8 mouse cellular contexts compared by ENCODE assay signal in the genomic region with DNA sequence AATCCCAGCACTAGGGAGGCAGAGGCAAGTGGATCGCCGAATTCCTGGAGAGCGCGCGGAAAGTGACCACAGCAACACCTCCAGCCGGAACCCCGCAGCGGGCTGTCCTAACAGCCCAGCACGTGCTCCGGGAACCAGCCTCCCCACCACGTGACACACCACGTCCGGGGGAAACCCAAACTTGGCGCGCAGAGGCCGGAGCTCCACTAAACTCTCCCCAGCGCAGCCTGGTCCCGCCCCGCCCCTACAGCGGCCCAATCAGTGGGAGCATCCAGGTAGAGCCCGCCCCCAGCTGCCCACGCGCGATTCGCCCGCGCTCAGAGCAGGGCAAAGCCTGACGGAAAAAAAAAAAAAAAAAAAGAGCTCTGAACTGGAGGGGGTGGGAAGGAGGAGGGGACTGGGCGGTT. TPM values are rescaled to one million over a fixed set of nuclear protein-coding genes. Genes with fewer than 3 reads are reported as not detected.
DNase-seq lines count a peak whose midpoint lies in the region; ATAC-seq lines count a peak whose summit lies in the region.

No protein-coding gene starts in this region.

- H3K27ac ChIP-seq in brown adipose tissue, adult 24 weeks (replicated peaks; ENCODE audit: low read depth, low read length), result no peak overlapping the region
- no peak overlapping the region for H3K27ac ChIP-seq in heart, embryonic 13.5 days (replicated peaks)
- no peak overlapping the region for H3K27ac ChIP-seq in liver, embryonic 13.5 days
- H3K27ac ChIP-seq in stomach, embryonic 16.5 days (ENCODE audit: low read length), result peak overlapping the region; percentile 76

- whole genome bisulfite sequencing in heart, embryonic 13.5 days, result under 1% methylated on average over 29 of the region's 29 CpGs
- under 1% methylated on average over 29 of the region's 29 CpGs for WGBS in liver, embryonic 13.5 days (ENCODE audit: insufficient replicate concordance)
- WGBS in stomach, embryonic 16.5 days, result under 1% methylated on average over 29 of the region's 29 CpGs

- H3K36me3 ChIP-seq in heart, embryonic 13.5 days, result no peaks in the 10 kb centered on the region
- peaks cover 4% of the 10 kb centered on the region; the same call in 1 of the 2 replicates for H3K36me3 ChIP-seq in liver, embryonic 13.5 days
- no peaks in the 10 kb centered on the region for H3K36me3 ChIP-seq in stomach, embryonic 16.5 days (ENCODE audit: control insufficient read depth, insufficient read depth, low read length)

- H3K9ac ChIP-seq in heart, embryonic 13.5 days, result peak overlapping the region; percentile 72
- peak overlapping the region; percentile 51 for H3K9ac ChIP-seq in liver, embryonic 13.5 days
- peak overlapping the region; percentile 57 for H3K9ac ChIP-seq in stomach, embryonic 16.5 days (ENCODE audit: low read length)

- peak; percentile 96 for DNase-seq in CD4-positive, CD25-positive, alpha-beta regulatory T cell, adult 2 months (ENCODE audit: low read depth, low spot score)
- peak; percentile 58 for DNase-seq in fat pad, adult 2 months (ENCODE audit: extremely low read depth, low read depth, low spot score)
- peak; percentile 97 for DNase-seq in kidney, postnatal 10 days
- peak; percentile 90 for DNase-seq in liver, embryonic 13.5 days
- peak; percentile 95 for DNase-seq in neural tube, embryonic 10.5 days (ENCODE audit: extremely low spot score, low spot score)

- peak overlapping the region; percentile 72 for H3K4me2 ChIP-seq in heart, embryonic 13.5 days
- H3K4me2 ChIP-seq in liver, embryonic 13.5 days, result peak overlapping the region; percentile 75
- H3K4me2 ChIP-seq in stomach, embryonic 16.5 days (ENCODE audit: low read depth, low read length), result peak overlapping the region; percentile 80

- no peaks in the 10 kb centered on the region for H3K9me3 ChIP-seq in heart, embryonic 13.5 days
- H3K9me3 ChIP-seq in liver, embryonic 13.5 days (replicated peaks), result no peaks in the 10 kb centered on the region
- no peaks in the 10 kb centered on the region for H3K9me3 ChIP-seq in stomach, embryonic 16.5 days (replicated peaks; ENCODE audit: control insufficient read depth, low read length)

- peak overlapping the region; percentile 57 for H3K4me3 ChIP-seq in brown adipose tissue, adult 24 weeks (ENCODE audit: insufficient read depth, low read depth, low read length)
- peak overlapping the region; percentile 52 for H3K4me3 ChIP-seq in heart, embryonic 13.5 days
- H3K4me3 ChIP-seq in liver, embryonic 13.5 days (replicated peaks), result peak overlapping the region; percentile 57
- peak overlapping the region; percentile 57 for H3K4me3 ChIP-seq in stomach, embryonic 16.5 days (replicated peaks; ENCODE audit: low read length)

- no peaks in the 10 kb centered on the region for H3K27me3 ChIP-seq in heart, embryonic 13.5 days (replicated peaks)
- no peaks in the 10 kb centered on the region for H3K27me3 ChIP-seq in liver, embryonic 13.5 days
- no peaks in the 10 kb centered on the region for H3K27me3 ChIP-seq in stomach, embryonic 16.5 days (ENCODE audit: control insufficient read depth, insufficient read depth, low read length)

- ATAC-seq in heart, embryonic 13.5 days (ENCODE audit: extremely low read depth, insufficient number of reproducible peaks, low FRiP score, low TSS enrichment), result peak; percentile 99
- peak; percentile 98 for ATAC-seq in liver, embryonic 13.5 days (ENCODE audit: low read depth)
- ATAC-seq in stomach, embryonic 16.5 days (ENCODE audit: insufficient read depth, low FRiP score), result peak; percentile 99

- H3K4me1 ChIP-seq in brown adipose tissue, adult 24 weeks (ENCODE audit: control insufficient read depth, insufficient read depth, insufficient read length, low read length), result peaks cover 3% of the 10 kb centered on the region
- H3K4me1 ChIP-seq in heart, embryonic 13.5 days, result peaks cover 30% of the 10 kb centered on the region
- peaks cover 45% of the 10 kb centered on the region for H3K4me1 ChIP-seq in liver, embryonic 13.5 days (replicated peaks)
- peaks cover 19% of the 10 kb centered on the region; the same call in 1 of the 2 replicates for H3K4me1 ChIP-seq in stomach, embryonic 16.5 days (ENCODE audit: control insufficient read depth, insufficient read depth, low read length)

RNA-seq across cellular contexts. Expression of gene Shmt1, which starts 0.5 kb away (rescaled TPM):
- polyA plus RNA-seq in brown adipose tissue, adult 24 weeks (2012; ENCODE audit: insufficient read depth, insufficient read length, missing spikeins), result 18.0 and 28.1 TPM in 2 replicates
- 40.4 and 42.8 TPM in 2 replicates for polyA plus RNA-seq in heart, embryonic 13.5 days (2015; fragmentation: Nextera tagmentation; extraction: Ambion mirVana)
- 50.1 and 54.2 TPM in 2 replicates for polyA plus RNA-seq in liver, embryonic 13.5 days (2015; fragmentation: Nextera tagmentation; extraction: Ambion mirVana)
- polyA plus RNA-seq in stomach, embryonic 16.5 days (2015; fragmentation: Nextera tagmentation; extraction: Ambion mirVana), result 68.3 and 69.8 TPM in 2 replicates

RNA-seq across cellular contexts. Expression of gene Dhrs7b, which starts 19.4 kb away (rescaled TPM):
- 82.8 and 88.3 TPM in 2 replicates for polyA plus RNA-seq in brown adipose tissue, adult 24 weeks (2012; ENCODE audit: insufficient read depth, insufficient read length, missing spikeins)
- 30.9 and 35.9 TPM in 2 replicates for polyA plus RNA-seq in heart, embryonic 13.5 days (2015; fragmentation: Nextera tagmentation; extraction: Ambion mirVana)
- polyA plus RNA-seq in liver, embryonic 13.5 days (2015; fragmentation: Nextera tagmentation; extraction: Ambion mirVana), result 25.5 and 28.9 TPM in 2 replicates
- 42.8 and 43.6 TPM in 2 replicates for polyA plus RNA-seq in stomach, embryonic 16.5 days (2015; fragmentation: Nextera tagmentation; extraction: Ambion mirVana)

RNA-seq across cellular contexts. Expression of gene Smcr8, which starts 33.7 kb away (rescaled TPM):
- 8.0 and 8.5 TPM in 2 replicates for polyA plus RNA-seq in brown adipose tissue, adult 24 weeks (2012; ENCODE audit: insufficient read depth, insufficient read length, missing spikeins)
- polyA plus RNA-seq in heart, embryonic 13.5 days (2015; fragmentation: Nextera tagmentation; extraction: Ambion mirVana), result 3.7 and 3.9 TPM in 2 replicates
- 2.2 and 3.2 TPM in 2 replicates for polyA plus RNA-seq in liver, embryonic 13.5 days (2015; fragmentation: Nextera tagmentation; extraction: Ambion mirVana)
- 5.6 and 6.1 TPM in 2 replicates for polyA plus RNA-seq in stomach, embryonic 16.5 days (2015; fragmentation: Nextera tagmentation; extraction: Ambion mirVana)

RNA-seq across cellular contexts. Expression of gene Top3a, which starts 33.9 kb away (rescaled TPM):
- 2.2 and 2.6 TPM in 2 replicates for polyA plus RNA-seq in brown adipose tissue, adult 24 weeks (2012; ENCODE audit: insufficient read depth, insufficient read length, missing spikeins)
- 9.7 and 11.0 TPM in 2 replicates for polyA plus RNA-seq in heart, embryonic 13.5 days (2015; fragmentation: Nextera tagmentation; extraction: Ambion mirVana)
- polyA plus RNA-seq in liver, embryonic 13.5 days (2015; fragmentation: Nextera tagmentation; extraction: Ambion mirVana), result 6.7 and 8.5 TPM in 2 replicates
- polyA plus RNA-seq in stomach, embryonic 16.5 days (2015; fragmentation: Nextera tagmentation; extraction: Ambion mirVana), result 13.0 and 13.8 TPM in 2 replicates
